Mouse (Mus musculus): ENCODE results near the gene A4galt.
"Not testable (repeated sequence)": the region's sequence is repeated elsewhere in the genome, so short reads cannot be mapped to it uniquely, and the experiment has no call there.

DNA sequence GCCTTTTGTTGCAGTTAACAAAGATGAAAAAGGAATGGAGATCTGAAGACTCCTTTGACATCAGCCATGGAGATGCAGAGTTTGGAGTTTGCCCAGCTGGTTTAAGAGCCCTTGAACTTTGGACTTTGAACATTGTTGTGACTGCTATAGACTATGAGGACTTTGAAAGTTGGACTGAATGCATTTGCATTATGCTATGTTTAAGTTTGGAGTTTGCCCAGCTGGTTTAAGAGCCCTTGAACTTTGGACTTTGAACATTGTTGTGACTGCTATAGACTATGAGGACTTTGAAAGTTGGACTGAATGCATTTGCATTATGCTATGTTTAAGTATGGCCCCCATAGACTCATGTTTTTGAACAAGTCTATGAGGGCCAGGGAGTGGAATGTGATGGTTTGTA lies 22.7 kb upstream of the A4galt start:
- not testable (repeated sequence) for TF ChIP-seq POLR2A (IDR thresholded peaks at IDR 0.05; ENCODE audit: borderline replicate concordance, extremely low read depth, insufficient read depth, insufficient read length, poor library complexity, severe bottlenecking); CTCF (IDR thresholded peaks at IDR 0.05; ENCODE audit: borderline replicate concordance, extremely low read depth, insufficient read depth, insufficient read length)

Data from brain, embryonic 14.5 days (tissue).